Mouse (Mus musculus) megakaryocyte-erythroid progenitor cell, adult 5-6 weeks (primary cell): ENCODE data around the gene Myo18a. TPM values are rescaled to one million over a fixed set of nuclear protein-coding genes. Genes with fewer than 3 reads are reported as not detected.

Source experiments
- ATAC-seq: replicated peaks from 2 replicates; pipeline ENCODE4 v1.8.0; 2016; ENCODE audit warnings: mild to moderate bottlenecking, inconsistent platforms; ENCODE audit not compliant: severe bottlenecking, poor library complexity, low FRiP score, low TSS enrichment
- total RNA-seq, 2 experiments: library from RNA; stranded (forward) in 1 of 2; stranded (reverse) in 1 of 2; fragments of 200-1000, 215-1000 nt in 1 of 2; fragments of >200 nt in 1 of 2; fragmentation: Nextera tagmentation in 1 of 2; gene quantifications; 2 replicates each; pipeline ENCODE4 v1.2.3; 2014 to 2017

Myo18a gene
- total RNA-seq, 2 experiments from 2014 or later, result 69.3 to 84.3 TPM

- ATAC-seq, result no peak
Measured at GRCm38 (mm10) chr11:77908468-77908867, 145.4 kb downstream of the Myo18a start.

GRCm38 (mm10) chr11:77909376-77909775 is 146.3 kb downstream of the Myo18a start:
- no peak for ATAC-seq

DNA sequence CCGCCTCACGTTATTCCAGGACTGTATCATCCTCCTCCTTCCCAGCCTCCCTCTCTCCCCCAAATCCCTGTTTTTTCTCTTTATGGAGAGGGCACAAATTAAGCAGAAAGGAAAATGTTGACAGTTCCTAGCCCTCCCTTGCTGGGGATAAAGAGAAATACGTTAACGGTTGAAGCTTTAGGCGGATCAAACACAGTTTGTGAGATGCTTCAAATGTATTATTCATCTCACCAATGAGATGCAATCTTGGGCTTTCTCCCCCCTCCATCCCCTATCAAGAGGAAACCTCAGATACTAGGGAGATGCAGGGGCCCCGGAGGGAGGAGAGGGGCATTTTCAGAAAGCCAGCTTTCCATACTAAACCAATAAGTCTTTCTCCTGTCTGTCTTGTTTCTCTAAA is 146.7 kb downstream of the Myo18a start:
- no peak for ATAC-seq

DNA sequence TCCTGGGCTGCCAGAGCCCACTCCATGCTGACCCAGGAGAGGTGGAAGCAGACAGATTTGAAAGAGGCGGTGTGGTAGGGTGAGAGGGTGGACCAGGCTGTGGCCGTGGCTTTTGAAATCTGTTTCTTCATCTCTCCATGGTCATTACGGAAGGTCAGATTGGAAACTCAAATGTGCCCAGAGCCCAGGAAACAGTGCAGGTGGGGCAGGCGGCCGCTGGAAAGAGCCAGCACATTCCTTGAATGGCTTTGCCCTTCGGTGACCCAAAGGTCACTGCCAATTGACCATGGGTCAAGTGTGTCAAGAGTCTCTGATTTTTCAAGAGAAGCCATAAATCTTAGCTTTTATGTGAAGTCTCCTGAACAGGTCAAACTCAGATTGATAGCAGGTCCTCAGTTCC is 150.5 kb downstream of the Myo18a start:
- ATAC-seq, result no peak

GRCm38 (mm10) chr11:77914598-77915260 is 151.7 kb downstream of the Myo18a start:
- no peak for ATAC-seq

Other genes starting within 250 kb of the Myo18a start
- 2.1 and 2.2 TPM in 2 replicates for gene Abhd15, start 248.1 kb upstream of the Myo18a start, total RNA-seq (2014; fragmentation: Nextera tagmentation)
- gene Abhd15, start 248.1 kb upstream of the Myo18a start, total RNA-seq (2017), result 0.70 and 4.1 TPM in 2 replicates
- gene Trp53i13, start 247.3 kb upstream of the Myo18a start, total RNA-seq (2014; fragmentation: Nextera tagmentation), result 3.8 and 11.1 TPM in 2 replicates
- gene Trp53i13, start 247.3 kb upstream of the Myo18a start, total RNA-seq (2017), result 0.66 and 0.76 TPM in 2 replicates
- 0.69 and 1.3 TPM in 2 replicates for gene Gm10392, start 244.0 kb upstream of the Myo18a start, total RNA-seq (2014; fragmentation: Nextera tagmentation)
- not detected in 2 replicates for gene Gm10392, start 244.0 kb upstream of the Myo18a start, total RNA-seq (2017)
- gene Taok1, start 155.4 kb upstream of the Myo18a start, total RNA-seq (2014; fragmentation: Nextera tagmentation), result 15.4 and 20.3 TPM in 2 replicates
- gene Taok1, start 155.4 kb upstream of the Myo18a start, total RNA-seq (2017), result 28.9 and 39.6 TPM in 2 replicates
- gene Nufip2, start 77.1 kb upstream of the Myo18a start, total RNA-seq (2014; fragmentation: Nextera tagmentation), result 60.0 and 67.4 TPM in 2 replicates
- gene Nufip2, start 77.1 kb upstream of the Myo18a start, total RNA-seq (2017), result 78.5 and 79.1 TPM in 2 replicates
- not detected in 2 replicates for gene Cryba1, start 38.0 kb upstream of the Myo18a start, total RNA-seq (2014; fragmentation: Nextera tagmentation)
- not detected in 2 replicates for gene Cryba1, start 38.0 kb upstream of the Myo18a start, total RNA-seq (2017)
- gene Gm10277, start 24.5 kb downstream of the Myo18a start, total RNA-seq (2014; fragmentation: Nextera tagmentation), result not detected in 2 replicates
- gene Gm10277, start 24.5 kb downstream of the Myo18a start, total RNA-seq (2017), result not detected in 2 replicates
- gene Pipox, start 130.8 kb downstream of the Myo18a start, total RNA-seq (2014; fragmentation: Nextera tagmentation), result not detected in 2 replicates
- not detected in 2 replicates for gene Pipox, start 130.8 kb downstream of the Myo18a start, total RNA-seq (2017)
- gene Sez6, start 167.6 kb downstream of the Myo18a start, total RNA-seq (2014; fragmentation: Nextera tagmentation), result not detected in 2 replicates
- gene Sez6, start 167.6 kb downstream of the Myo18a start, total RNA-seq (2017), result not detected in 2 replicates
- gene Phf12, start 219.5 kb downstream of the Myo18a start, total RNA-seq (2014; fragmentation: Nextera tagmentation), result 79.7 and 94.6 TPM in 2 replicates
- gene Phf12, start 219.5 kb downstream of the Myo18a start, total RNA-seq (2017), result 23.3 and 26.9 TPM in 2 replicates